Mouse (Mus musculus): ENCODE data around the gene Psmd3.
"Not testable (repeated sequence)": the region's sequence is repeated elsewhere in the genome, so short reads cannot be mapped to it uniquely, and the experiment has no call there.

Gene Psmd3

GRCm38 (mm10) chr11:98721458-98722226, 39.3 kb downstream of the Psmd3 start:
- DNase-seq = no peak

- DNase-seq = no peak
These were observed 40.7 kb downstream of the Psmd3 start for GRCm38 (mm10) chr11:98723098-98723497.

GRCm38 (mm10) chr11:98725926-98726506, 43.7 kb downstream of the Psmd3 start:
- peak in 1 of 2 experiments; percentile 3 for DNase-seq

GRCm38 (mm10) chr11:98729119-98729588, 46.8 kb downstream of the Psmd3 start, which contains the start of gene Med24:
TSS of gene Med24 (minus strand) at chr11:98729435.
- DNase-seq = peak; percentile 75 to 84

GRCm38 (mm10) chr11:98730727-98731126, 48.4 kb downstream of the Psmd3 start:
- no peak for DNase-seq

GRCm38 (mm10) chr11:98731134-98731533, 48.8 kb downstream of the Psmd3 start:
- no peak for DNase-seq

GRCm38 (mm10) chr11:98734020-98734419, 51.7 kb downstream of the Psmd3 start:
- DNase-seq = peak in 1 of 2 experiments; percentile 18

GRCm38 (mm10) chr11:98735111-98735510, 52.8 kb downstream of the Psmd3 start:
- no peak for DNase-seq

GRCm38 (mm10) chr11:98736176-98736575, 53.8 kb downstream of the Psmd3 start:
- DNase-seq = no peak

- DNase-seq = not testable (repeated sequence)
These were observed 54.9 kb downstream of the Psmd3 start for GRCm38 (mm10) chr11:98737220-98737619.

- no peak for DNase-seq
These were observed 56.1 kb downstream of the Psmd3 start for GRCm38 (mm10) chr11:98738428-98738911.

GRCm38 (mm10) chr11:98738925-98739324, 56.6 kb downstream of the Psmd3 start:
- DNase-seq = no peak

GRCm38 (mm10) chr11:98740026-98740392, 57.7 kb downstream of the Psmd3 start:
- peak in 1 of 2 experiments; percentile 13 for DNase-seq

- DNase-seq = peak in 1 of 2 experiments; percentile 49
These were observed 58.2 kb downstream of the Psmd3 start, which contains the start of gene Thra for GRCm38 (mm10) chr11:98740393-98741050. TSS of gene Thra (plus strand) at chr11:98740638.

- DNase-seq = no peak
These were observed 58.8 kb downstream of the Psmd3 start for GRCm38 (mm10) chr11:98741051-98741620.

- DNase-seq = peak; percentile 81 to 86
These were observed 59.5 kb downstream of the Psmd3 start for GRCm38 (mm10) chr11:98741622-98742396.

GRCm38 (mm10) chr11:98742397-98743291, 60.3 kb downstream of the Psmd3 start:
- DNase-seq = no peak

GRCm38 (mm10) chr11:98743655-98744345, 61.4 kb downstream of the Psmd3 start:
- no peak for DNase-seq

- no peak for DNase-seq
These were observed 62.2 kb downstream of the Psmd3 start for GRCm38 (mm10) chr11:98744456-98745019.
